Mouse (Mus musculus): ENCODE measurements at regions not wholly inside any gene's neighbourhood (a gene's known extent, or its start where the extent isn't known, plus 50 kb on each side); places are given as distances from the start of the nearest gene placed in this dataset.

GRCm38 (mm10) chr15:52577614-52578013 lies 1307.1 kb upstream of the Gm7489 start:
- no peak for DNase-seq

GRCm38 (mm10) chr15:52589391-52589790 lies 1295.3 kb upstream of the Gm7489 start:
- no peak for DNase-seq

GRCm38 (mm10) chr15:52599511-52599910 lies 1285.2 kb upstream of the Gm7489 start:
- no peak for DNase-seq

- DNase-seq, result no peak
Measured at GRCm38 (mm10) chr15:52599957-52600356, 1284.7 kb upstream of the Gm7489 start.

- DNase-seq, result no peak
Measured at GRCm38 (mm10) chr15:52639790-52640189, 1244.9 kb upstream of the Gm7489 start.

GRCm38 (mm10) chr15:52645961-52646360 lies 1238.7 kb upstream of the Gm7489 start:
- DNase-seq, result no peak

- DNase-seq, result no peak
Measured at GRCm38 (mm10) chr15:52657916-52658315, 1226.8 kb upstream of the Gm7489 start.

All from kidney, postnatal 10 days (tissue).